Mouse (Mus musculus) midbrain, embryonic 16.5 days (tissue): ENCODE results near the gene Rps6ka1. TPM values are rescaled to one million over a fixed set of nuclear protein-coding genes. Genes with fewer than 3 reads are reported as not detected.
A peak's percentile ranks its signal among the peaks of the same experiment; 100 is the strongest.

Experiments
- ATAC-seq: fragments of 200-750 bp; cut with Nextera tagmentation; 2 replicates; pipeline ENCODE4 v1.8.0; 2017; ENCODE audit warnings: moderate TSS enrichment
- H3K27ac ChIP-seq: fragments of 300-500 bp; sonication (generic); 2 replicates; pipeline ENCODE4 v1.5.1; 2014; ENCODE audit warnings: mild to moderate bottlenecking, low read length, mixed read lengths
- H3K27me3 ChIP-seq: fragments of 300-500 bp; sonication (generic); 2 replicates; pipeline ENCODE4 v1.6.1; 2014; ENCODE audit warnings: low read depth, low read length, mixed read lengths; ENCODE audit not compliant: control insufficient read depth, insufficient read depth
- H3K36me3 ChIP-seq: fragments of 300-500 bp; sonication (generic); 2 replicates; pipeline ENCODE4 v1.6.1; 2014; ENCODE audit warnings: mild to moderate bottlenecking, low read length, moderate library complexity, mixed read lengths; ENCODE audit not compliant: control insufficient read depth, insufficient read depth
- H3K4me1 ChIP-seq: fragments of 300-500 bp; sonication (generic); 2 replicates; pipeline ENCODE4 v1.6.1; 2014; ENCODE audit warnings: mild to moderate bottlenecking, low read length, mixed read lengths; ENCODE audit not compliant: control insufficient read depth, insufficient read depth
- H3K4me2 ChIP-seq: fragments of 300-500 bp; sonication (generic); 2 replicates; pipeline ENCODE4 v1.6.1; 2014; ENCODE audit warnings: mild to moderate bottlenecking, low read length, mixed read lengths
- H3K4me3 ChIP-seq: fragments of 300-500 bp; sonication (generic); 2 replicates; pipeline ENCODE4 v1.5.1; 2014; ENCODE audit warnings: low read depth, mild to moderate bottlenecking, low read length, moderate library complexity, mixed read lengths
- H3K9ac ChIP-seq: fragments of 300-500 bp; sonication (generic); 2 replicates; pipeline ENCODE4 v1.6.1; 2014; ENCODE audit warnings: low read depth, low read length, mixed read lengths
- H3K9me3 ChIP-seq: fragments of 300-500 bp; sonication (generic); replicated peaks from 2 replicates; pipeline ENCODE4 v1.6.1; 2014; ENCODE audit warnings: mild to moderate bottlenecking, low read length, mixed read lengths; ENCODE audit not compliant: control insufficient read depth, poor library complexity, severe bottlenecking
- WGBS: fragments of 180-500 bp; shearing (Covaris S2); extraction: QIAGEN DNeasy Blood & Tissue Kit; methylation state at CpG from one replicate; pipeline ENCODE4 v1.1.7; 2014; 5-methylcytosine and 5-hydroxymethylcytosine counted together
- polyA plus RNA-seq: library from polyadenylated mRNA; unstranded; fragments of >200 nt; fragmentation: Nextera tagmentation; extraction: Ambion mirVana; gene quantifications from 2 replicates; pipeline ENCODE4 v1.2.1, GENCODE M21; 2015

Gene Rps6ka1
- polyA plus RNA-seq, 1 experiment from 2014 or later: 21.9 TPM

DNA sequence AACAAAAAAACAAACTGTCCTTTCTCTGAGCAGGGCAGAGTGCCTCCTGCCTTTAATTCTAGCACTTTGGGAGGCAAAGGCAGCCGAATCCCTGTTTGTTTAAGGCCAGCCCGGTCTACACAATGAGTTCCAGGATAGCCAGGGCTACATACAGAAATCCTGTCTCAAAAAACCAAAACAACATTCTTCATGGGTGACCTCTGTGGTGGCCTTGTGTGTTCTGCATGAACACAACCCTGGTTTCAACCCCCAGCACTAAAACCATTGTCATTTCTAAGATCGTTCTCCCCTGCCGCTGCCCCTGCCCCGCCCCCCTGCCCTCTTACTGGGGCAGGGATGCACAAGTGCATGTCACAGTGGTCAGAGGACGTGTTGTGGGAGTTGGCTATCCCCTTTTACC, 13.3 kb upstream of the Rps6ka1 start:
- H3K4me2 ChIP-seq: no peak overlapping the region
- H3K9ac ChIP-seq: no peak overlapping the region
- H3K27ac ChIP-seq: no peak overlapping the region
- 78% methylated on average over 6 of the region's 6 CpGs for WGBS
- H3K9me3 ChIP-seq: no peaks in the 10 kb centered on the region; the same call in 1 of the 2 replicates
- no peak overlapping the region for H3K4me3 ChIP-seq
- no peak for ATAC-seq
- no peaks in the 10 kb centered on the region for H3K4me1 ChIP-seq
- H3K27me3 ChIP-seq: no peaks in the 10 kb centered on the region
- no peaks in the 10 kb centered on the region for H3K36me3 ChIP-seq

DNA sequence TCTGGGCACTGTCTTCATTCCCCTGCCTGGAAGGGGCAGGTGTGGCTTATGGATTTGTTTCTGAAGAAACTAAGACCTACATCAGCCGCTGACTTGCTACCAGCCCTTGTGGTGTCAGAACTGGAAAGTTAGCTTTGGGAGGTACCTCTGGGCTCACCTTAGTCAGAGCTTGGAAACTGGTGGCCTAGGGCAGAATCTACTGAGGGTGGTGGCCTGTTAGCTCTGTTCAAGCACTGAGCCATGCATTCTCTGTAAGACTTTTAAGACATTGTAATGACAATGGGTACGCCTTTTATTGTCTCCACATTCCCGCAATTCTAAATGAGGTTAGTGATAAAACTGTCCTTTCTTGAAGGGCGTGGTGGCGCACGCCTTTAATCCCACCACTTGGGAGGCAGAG, 12.8 kb upstream of the Rps6ka1 start:
- no peak overlapping the region for H3K4me2 ChIP-seq
- no peak overlapping the region for H3K9ac ChIP-seq
- no peak overlapping the region for H3K27ac ChIP-seq
- no peaks in the 10 kb centered on the region; the same call in 1 of the 2 replicates for H3K9me3 ChIP-seq
- WGBS: 94% methylated on average over 6 of the region's 6 CpGs
- no peak overlapping the region for H3K4me3 ChIP-seq
- no peaks in the 10 kb centered on the region for H3K36me3 ChIP-seq
- H3K27me3 ChIP-seq: no peaks in the 10 kb centered on the region
- ATAC-seq: no peak
- no peaks in the 10 kb centered on the region for H3K4me1 ChIP-seq

DNA sequence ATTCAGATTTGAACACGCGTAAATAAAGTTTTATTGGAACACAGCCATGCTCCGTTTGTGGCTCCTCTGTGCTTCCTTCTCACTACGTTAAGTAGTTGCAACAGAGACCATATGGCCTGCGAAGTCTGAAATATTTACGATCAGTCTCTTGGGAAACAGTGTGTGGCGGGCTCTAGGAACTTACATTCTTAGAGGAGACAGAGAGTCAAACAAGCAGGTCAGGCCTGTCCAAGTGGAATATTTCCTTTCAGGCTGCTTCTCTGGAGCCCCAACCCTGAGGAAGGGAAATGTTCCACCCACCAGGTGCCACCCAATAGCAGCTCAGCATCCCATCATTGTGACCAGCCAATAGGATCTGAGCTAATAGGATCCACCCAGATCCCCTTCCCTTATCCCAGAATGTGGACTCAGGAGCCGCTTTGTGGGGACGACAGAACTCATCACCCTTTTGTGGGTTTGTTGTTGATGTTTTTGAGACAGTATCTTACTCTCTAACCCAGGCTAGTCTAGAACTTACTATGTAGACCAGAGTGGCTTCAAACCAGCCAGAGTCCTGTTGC, 11.7 kb upstream of the Rps6ka1 start:
- no peaks in the 10 kb centered on the region for H3K4me1 ChIP-seq
- no peaks in the 10 kb centered on the region; the same call in 1 of the 2 replicates for H3K9me3 ChIP-seq
- no peak overlapping the region for H3K27ac ChIP-seq
- ATAC-seq: no peak
- H3K9ac ChIP-seq: no peak overlapping the region
- H3K4me3 ChIP-seq: no peak overlapping the region
- H3K4me2 ChIP-seq: no peak overlapping the region
- 80% methylated on average over 9 of the region's 9 CpGs for WGBS
- H3K27me3 ChIP-seq: no peaks in the 10 kb centered on the region
- no peaks in the 10 kb centered on the region for H3K36me3 ChIP-seq

- H3K4me2 ChIP-seq: no peak overlapping the region
- H3K27me3 ChIP-seq: no peaks in the 10 kb centered on the region
- no peak overlapping the region for H3K4me3 ChIP-seq
- H3K36me3 ChIP-seq: no peaks in the 10 kb centered on the region
- WGBS: 26% methylated on average over 6 of the region's 6 CpGs
- H3K9ac ChIP-seq: peak overlapping the region; percentile 10; the same call in 1 of the 2 replicates
- H3K4me1 ChIP-seq: no peaks in the 10 kb centered on the region
- no peak for ATAC-seq
- H3K27ac ChIP-seq: no peak overlapping the region
- H3K9me3 ChIP-seq: no peaks in the 10 kb centered on the region; the same call in 1 of the 2 replicates
Measured at GRCm38 (mm10) chr4:133898151-133898550, 10.6 kb upstream of the Rps6ka1 start.

GRCm38 (mm10) chr4:133897431-133897891, 9.9 kb upstream of the Rps6ka1 start:
- H3K4me3 ChIP-seq: no peak overlapping the region
- no peaks in the 10 kb centered on the region for H3K4me1 ChIP-seq
- no peaks in the 10 kb centered on the region; the same call in 1 of the 2 replicates for H3K9me3 ChIP-seq
- 60% methylated on average over 11 of the region's 11 CpGs for WGBS
- ATAC-seq: no peak
- H3K27me3 ChIP-seq: no peaks in the 10 kb centered on the region
- no peak overlapping the region for H3K4me2 ChIP-seq
- no peaks in the 10 kb centered on the region for H3K36me3 ChIP-seq
- no peak overlapping the region for H3K27ac ChIP-seq
- H3K9ac ChIP-seq: no peak overlapping the region

GRCm38 (mm10) chr4:133896984-133897383, 9.4 kb upstream of the Rps6ka1 start:
- no peak overlapping the region for H3K4me2 ChIP-seq
- no peaks in the 10 kb centered on the region for H3K27me3 ChIP-seq
- no peak overlapping the region for H3K9ac ChIP-seq
- ATAC-seq: no peak
- H3K27ac ChIP-seq: no peak overlapping the region
- H3K9me3 ChIP-seq: no peaks in the 10 kb centered on the region
- WGBS: 83% methylated on average over 1 of the region's 1 CpGs
- no peaks in the 10 kb centered on the region for H3K36me3 ChIP-seq
- no peak overlapping the region for H3K4me3 ChIP-seq
- H3K4me1 ChIP-seq: no peaks in the 10 kb centered on the region

GRCm38 (mm10) chr4:133896002-133896401, 8.4 kb upstream of the Rps6ka1 start:
- Histone ChIP-seq H3K4me2 (no peak overlapping the region), H3K9me3 (no peaks in the 10 kb centered on the region), H3K4me3 (no peak overlapping the region), H3K36me3 (no peaks in the 10 kb centered on the region), H3K27me3 (no peaks in the 10 kb centered on the region), H3K27ac (no peak overlapping the region), H3K9ac (no peak overlapping the region), H3K4me1 (no peaks in the 10 kb centered on the region)
- no peak for ATAC-seq
- 93% methylated on average over 3 of the region's 3 CpGs for WGBS

- H3K4me1 ChIP-seq: peaks cover 10% of the 10 kb centered on the region
- peak; percentile 70 for ATAC-seq
- peak overlapping the region; percentile 92 for H3K4me2 ChIP-seq
- H3K27ac ChIP-seq: peak overlapping the region; percentile 81
- H3K27me3 ChIP-seq: no peaks in the 10 kb centered on the region
- WGBS: 0% methylated on average over 21 of the region's 32 CpGs
- H3K36me3 ChIP-seq: no peaks in the 10 kb centered on the region
- peak overlapping the region; percentile 90 for H3K4me3 ChIP-seq
- H3K9ac ChIP-seq: peak overlapping the region; percentile 85
- no peaks in the 10 kb centered on the region for H3K9me3 ChIP-seq
Measured at GRCm38 (mm10) chr4:133887249-133887648, 348 bp downstream of the Rps6ka1 start.

- no peaks in the 10 kb centered on the region for H3K9me3 ChIP-seq
- H3K27ac ChIP-seq: no peak overlapping the region
- 0 out of 2 replicates have a peak overlapping the region, but pooled peaks have one; percentile 36 for H3K9ac ChIP-seq
- H3K27me3 ChIP-seq: no peaks in the 10 kb centered on the region
- WGBS: 28% methylated on average over 10 of the region's 10 CpGs
- H3K4me1 ChIP-seq: peaks cover 10% of the 10 kb centered on the region
- H3K36me3 ChIP-seq: no peaks in the 10 kb centered on the region
- ATAC-seq: no peak
- peak overlapping the region; percentile 90; the same call in 1 of the 2 replicates for H3K4me3 ChIP-seq
- H3K4me2 ChIP-seq: peak overlapping the region; percentile 92
Measured at GRCm38 (mm10) chr4:133885991-133886501, 1.6 kb downstream of the Rps6ka1 start.
